In the genomic region with DNA sequence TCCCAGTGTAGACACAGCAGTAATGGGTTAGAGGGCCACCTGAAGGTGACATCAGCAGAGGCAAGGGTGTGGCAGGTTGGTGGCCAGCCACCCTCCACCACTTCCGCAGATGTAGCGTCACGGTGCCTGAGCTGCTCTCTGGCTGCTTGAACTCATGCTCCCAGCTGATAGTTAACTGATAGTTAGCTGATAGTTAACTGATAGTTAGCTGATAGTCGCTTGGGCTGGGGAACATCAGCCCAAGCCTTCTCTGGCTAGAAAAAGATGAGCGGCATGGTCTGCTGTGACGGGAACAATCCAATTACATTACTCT, we compare ENCODE assay signal across 11 mouse cellular contexts.
DNase-seq lines count a peak whose midpoint lies in the region; ATAC-seq and TF ChIP-seq lines count a peak whose summit lies in the region.
"Had no signal": no experiment of that assay in that cellular context is flagged by ENCODE, and none has a peak within 500 bp of the region (broad histone marks: within the 10 kb centered on the region; RNA-seq: fewer than 3 reads in every experiment).

No protein-coding gene starts in this region.

- H3K9ac ChIP-seq in limb, embryonic 12.5 days (replicated peaks): no peak overlapping the region
- peak overlapping the region; percentile 51 for H3K9ac ChIP-seq in embryonic facial prominence, embryonic 13.5 days
- no peak overlapping the region for H3K9ac ChIP-seq in limb, embryonic 13.5 days
- H3K9ac ChIP-seq: forebrain, embryonic 13.5 days had no signal

- 80% methylated on average over 6 of the region's 6 CpGs for WGBS in limb, embryonic 12.5 days
- 81% methylated on average over 6 of the region's 6 CpGs for WGBS in limb, embryonic 10.5 days
- WGBS in embryonic facial prominence, embryonic 13.5 days: 61% methylated on average over 6 of the region's 6 CpGs
- 74% methylated on average over 6 of the region's 6 CpGs for WGBS in limb, embryonic 13.5 days
- WGBS in cerebellum, adult 2 months: 94% methylated on average over 6 of the region's 6 CpGs

- 0 out of 2 replicates have a peak overlapping the region, but pooled peaks have one; percentile 3 for H3K27ac ChIP-seq in limb, embryonic 12.5 days
- H3K27ac ChIP-seq in limb, embryonic 10.5 days: no peak overlapping the region
- H3K27ac ChIP-seq in embryonic facial prominence, embryonic 13.5 days: peak overlapping the region; percentile 72
- H3K27ac ChIP-seq in limb, embryonic 13.5 days: peak overlapping the region; percentile 22; the same call in 1 of the 2 replicates
- H3K27ac ChIP-seq in cerebellum, adult 2 months (ENCODE audit: insufficient read depth, low read length): no peak overlapping the region
- H3K27ac ChIP-seq: forebrain, embryonic 13.5 days had no signal

- TF ChIP-seq POLR2A in cerebellum, adult 2 months (IDR thresholded peaks at IDR 0.05; ENCODE audit: borderline replicate concordance, insufficient read depth, low read length): no peak

- no peaks in the 10 kb centered on the region for H3K36me3 ChIP-seq in limb, embryonic 12.5 days
- H3K36me3 ChIP-seq in limb, embryonic 10.5 days: no peaks in the 10 kb centered on the region
- no peaks in the 10 kb centered on the region for H3K36me3 ChIP-seq in embryonic facial prominence, embryonic 13.5 days
- no peaks in the 10 kb centered on the region for H3K36me3 ChIP-seq in limb, embryonic 13.5 days
- H3K36me3 ChIP-seq in splenic B cell, adult 2 months (ENCODE audit: control insufficient read depth, insufficient read depth, low read length, poor library complexity, severe bottlenecking): no peaks in the 10 kb centered on the region

- H3K9me3 ChIP-seq in limb, embryonic 12.5 days: no peaks in the 10 kb centered on the region
- no peaks in the 10 kb centered on the region for H3K9me3 ChIP-seq in limb, embryonic 10.5 days (replicated peaks)
- H3K9me3 ChIP-seq in embryonic facial prominence, embryonic 13.5 days: no peaks in the 10 kb centered on the region
- no peaks in the 10 kb centered on the region for H3K9me3 ChIP-seq in limb, embryonic 13.5 days
- H3K9me3 ChIP-seq: forebrain, embryonic 13.5 days had no signal

- H3K4me3 ChIP-seq in limb, embryonic 12.5 days (replicated peaks): no peak overlapping the region
- no peak overlapping the region for H3K4me3 ChIP-seq in limb, embryonic 10.5 days
- H3K4me3 ChIP-seq in embryonic facial prominence, embryonic 13.5 days: no peak overlapping the region
- no peak overlapping the region for H3K4me3 ChIP-seq in limb, embryonic 13.5 days
- H3K4me3 ChIP-seq in cerebellum, adult 2 months (replicated peaks; ENCODE audit: insufficient read depth, low read depth, low read length): no peak overlapping the region
- H3K4me3 ChIP-seq: forebrain, embryonic 13.5 days had no signal

- no peaks in the 10 kb centered on the region; the same call in 1 of the 2 replicates for H3K27me3 ChIP-seq in limb, embryonic 12.5 days
- peaks cover 17% of the 10 kb centered on the region; the same call in 1 of the 2 replicates for H3K27me3 ChIP-seq in limb, embryonic 10.5 days (ENCODE audit: low read depth, poor library complexity, severe bottlenecking)
- no peaks in the 10 kb centered on the region for H3K27me3 ChIP-seq in embryonic facial prominence, embryonic 13.5 days
- 0 out of 2 replicates have a peak, but pooled peaks cover 3% of the 10 kb centered on the region for H3K27me3 ChIP-seq in limb, embryonic 13.5 days
- no peaks in the 10 kb centered on the region for H3K27me3 ChIP-seq in splenic B cell, adult 2 months (ENCODE audit: control insufficient read depth, insufficient read depth, low read length, poor library complexity, severe bottlenecking)
- H3K27me3 ChIP-seq in cerebellum, adult 2 months (ENCODE audit: control insufficient read depth, insufficient read depth, low read length): no peaks in the 10 kb centered on the region
- H3K27me3 ChIP-seq: forebrain, embryonic 13.5 days had no signal

- no peak for ATAC-seq in limb, embryonic 12.5 days (ENCODE audit: insufficient number of reproducible peaks, insufficient read depth, low FRiP score, low TSS enrichment, low read depth)
- ATAC-seq in embryonic facial prominence, embryonic 13.5 days (ENCODE audit: insufficient number of reproducible peaks, insufficient read depth, low FRiP score, low TSS enrichment, low read depth): no peak
- no peak for ATAC-seq in limb, embryonic 13.5 days (ENCODE audit: low FRiP score, low read depth)
- ATAC-seq: forebrain, embryonic 13.5 days had no signal

- intact Hi-C loops in gastrocnemius, postnatal 36 days (cut with DNase I): no loop called here

- H3K4me2 ChIP-seq in limb, embryonic 12.5 days: no peak overlapping the region
- peak overlapping the region; percentile 46 for H3K4me2 ChIP-seq in embryonic facial prominence, embryonic 13.5 days
- 0 out of 2 replicates have a peak overlapping the region, but pooled peaks have one; percentile 40 for H3K4me2 ChIP-seq in limb, embryonic 13.5 days (replicated peaks)
- H3K4me2 ChIP-seq: forebrain, embryonic 13.5 days had no signal

- no peak for DNase-seq in limb, embryonic 10.5 days (ENCODE audit: low spot score)
- DNase-seq in splenic B cell, adult 2 months (ENCODE audit: low read depth, low spot score): peak; percentile 10
- no peak for DNase-seq in gastrocnemius, postnatal 36 days
- no peak for DNase-seq in cerebellum, adult 2 months
- DNase-seq: adrenal gland, postnatal 14 days; cerebellum, adult 8-10 months; midbrain, embryonic 14.5 days had no signal

- TF ChIP-seq CTCF in cerebellum, adult 2 months (IDR thresholded peaks at IDR 0.05; ENCODE audit: borderline replicate concordance, insufficient read depth, low read depth, low read length): no peak

- H3K4me1 ChIP-seq in limb, embryonic 12.5 days (replicated peaks): peaks cover 47% of the 10 kb centered on the region
- H3K4me1 ChIP-seq in limb, embryonic 10.5 days: peaks cover 49% of the 10 kb centered on the region
- peaks cover 54% of the 10 kb centered on the region for H3K4me1 ChIP-seq in embryonic facial prominence, embryonic 13.5 days
- peaks cover 42% of the 10 kb centered on the region for H3K4me1 ChIP-seq in limb, embryonic 13.5 days
- H3K4me1 ChIP-seq in cerebellum, adult 2 months (ENCODE audit: control insufficient read depth, insufficient read depth, low read length): no peaks in the 10 kb centered on the region

Comparison
In these comparisons a context has a peak if more than half of its experiments do, and no peak if none do; other contexts are left out.
1. H3K27ac ChIP-seq: peak in limb, embryonic 12.5 days (single experiment), embryonic facial prominence, embryonic 13.5 days (single experiment) and limb, embryonic 13.5 days (single experiment); none in limb, embryonic 10.5 days (single experiment) and cerebellum, adult 2 months (single experiment).